Mouse (Mus musculus) spleen, embryonic (tissue): ENCODE results near the gene Gm13277.
"Not testable (repeated sequence)": the region's sequence is repeated elsewhere in the genome, so short reads cannot be mapped to it uniquely, and the experiment has no call there.

Source experiments
- CTCF ChIA-PET: fragments of 350-600 bp; sonication (Branson Sonifier 250); formaldehyde crosslinking; loops from one replicate; lab custom pipeline; 2022; lab: Charles Lee

Gm13277 gene

GRCm38 (mm10) chr4:88788402-88788801 lies at the start of gene Gm13277:
TSS of gene Gm13277 (plus strand) at chr4:88788632.
- CTCF ChIA-PET, result not testable (repeated sequence)

- CTCF ChIA-PET, result interaction anchor here (0.8 kb wide), 1 partner anchor 16 kb away, joined by 4 read pairs; the partner anchor contains the start of gene Gm13271
These were observed 49.4 kb upstream of the Gm13277 start for GRCm38 (mm10) chr4:88739036-88739435.

DNA sequence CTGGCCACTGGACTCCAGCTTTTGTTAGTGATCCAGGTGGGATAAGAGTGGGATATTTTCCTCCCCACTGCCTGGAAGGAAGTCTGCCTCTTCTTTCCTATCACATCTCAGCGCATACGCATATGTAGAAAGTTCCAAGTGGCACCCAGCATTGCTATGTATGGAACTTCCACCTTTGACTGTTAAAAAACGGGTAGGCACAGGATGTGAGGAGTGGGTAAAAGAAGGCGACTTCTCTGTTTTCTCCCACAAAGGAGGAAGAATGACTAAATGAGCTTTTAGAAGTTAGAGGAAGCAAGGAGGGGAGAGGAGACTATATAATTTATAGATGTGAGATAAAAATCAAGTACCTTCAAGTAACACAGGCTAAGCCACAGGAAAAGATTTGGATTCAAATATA lies 47.0 kb upstream of the Gm13277 start:
- CTCF ChIA-PET, result no interaction called here

DNA sequence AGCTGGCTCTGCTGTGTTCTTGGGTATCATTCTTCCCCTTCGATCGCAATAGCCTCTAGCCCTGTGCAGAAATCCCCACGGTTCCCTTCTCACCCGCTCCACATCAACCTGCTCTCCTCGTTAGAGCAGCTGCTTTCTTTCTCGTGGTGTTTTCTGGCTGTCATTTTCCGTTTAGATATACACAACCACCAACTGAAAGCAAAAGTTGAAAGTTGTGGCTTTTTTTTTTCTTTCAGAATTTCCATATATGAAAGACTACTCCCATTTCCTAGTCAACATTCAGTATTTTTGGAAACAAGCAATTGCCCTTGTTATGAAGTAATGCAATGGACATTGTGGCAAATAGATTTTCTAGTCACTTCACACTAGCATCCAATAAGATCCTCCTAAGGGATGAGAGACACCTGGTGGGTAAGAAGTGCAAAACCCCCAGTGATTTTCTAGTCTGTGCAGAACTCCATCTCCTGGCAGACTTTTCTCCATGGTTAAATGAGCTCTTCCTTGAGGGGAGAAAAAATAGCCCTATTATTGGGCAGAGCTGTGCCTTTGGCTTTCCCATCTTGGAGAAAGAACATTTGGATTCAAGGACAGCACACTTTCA lies 45.6 kb upstream of the Gm13277 start:
- CTCF ChIA-PET, result no interaction called here

DNA sequence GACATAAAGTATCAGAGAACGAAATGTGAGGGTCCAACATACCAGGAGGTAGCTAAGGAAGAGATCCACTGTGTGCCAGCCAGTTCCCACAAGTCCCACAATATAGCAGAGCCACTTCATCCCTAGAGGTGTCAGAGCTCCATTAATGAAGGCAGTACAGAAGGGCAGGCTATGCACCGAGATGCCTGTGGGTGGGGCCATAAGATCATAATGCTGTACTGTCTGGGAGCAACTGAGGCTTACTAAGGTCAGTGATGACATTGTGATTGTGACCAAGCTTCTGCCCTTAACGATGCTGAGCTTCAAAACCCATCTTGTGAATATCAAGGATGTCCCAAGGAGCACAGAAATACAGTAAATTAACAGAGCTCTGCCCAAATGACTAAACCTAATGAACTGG lies 44.2 kb upstream of the Gm13277 start:
- CTCF ChIA-PET, result no interaction called here

GRCm38 (mm10) chr4:88749926-88750325 lies 38.5 kb upstream of the Gm13277 start:
- CTCF ChIA-PET, result no interaction called here

DNA sequence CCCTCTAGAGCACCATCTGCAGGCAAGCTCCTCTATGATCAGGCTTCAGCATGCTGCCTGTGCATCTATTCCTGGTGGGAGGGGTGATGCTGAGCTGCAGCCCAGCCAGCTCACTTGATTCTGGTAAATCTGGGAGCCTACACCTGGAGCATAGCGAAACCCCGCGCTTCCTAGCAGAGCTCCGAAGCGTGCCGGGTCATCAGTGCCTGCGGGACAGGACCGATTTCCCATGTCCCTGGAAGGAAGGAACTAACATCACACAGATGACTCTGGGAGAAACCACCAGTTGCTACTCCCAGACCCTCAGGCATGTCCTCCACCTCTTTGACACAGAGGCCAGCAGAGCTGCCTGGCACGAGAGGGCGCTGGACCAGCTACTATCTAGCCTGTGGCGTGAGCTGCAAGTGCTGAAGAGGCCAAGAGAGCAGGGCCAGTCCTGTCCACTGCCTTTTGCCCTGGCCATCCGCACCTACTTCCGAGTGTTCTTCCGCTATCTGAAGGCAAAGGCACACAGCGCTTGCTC lies 33.6 kb upstream of the Gm13277 start, which contains the start of gene Gm13271:
Gene Gm13271 (plus strand): TSS at position 51 of the 523 bp plus-strand sequence.
- CTCF ChIA-PET, result interaction anchor here (1.1 kb wide), 1 partner anchor 16 kb away, joined by 4 read pairs; no protein-coding TSS in a partner anchor

- CTCF ChIA-PET, result interaction anchor here (0.7 kb wide), 1 partner anchor 35 kb away, joined by 3 read pairs; the partner anchor contains the start of gene Gm26566
These were observed 31.6 kb upstream of the Gm13277 start for GRCm38 (mm10) chr4:88756581-88757513.

DNA sequence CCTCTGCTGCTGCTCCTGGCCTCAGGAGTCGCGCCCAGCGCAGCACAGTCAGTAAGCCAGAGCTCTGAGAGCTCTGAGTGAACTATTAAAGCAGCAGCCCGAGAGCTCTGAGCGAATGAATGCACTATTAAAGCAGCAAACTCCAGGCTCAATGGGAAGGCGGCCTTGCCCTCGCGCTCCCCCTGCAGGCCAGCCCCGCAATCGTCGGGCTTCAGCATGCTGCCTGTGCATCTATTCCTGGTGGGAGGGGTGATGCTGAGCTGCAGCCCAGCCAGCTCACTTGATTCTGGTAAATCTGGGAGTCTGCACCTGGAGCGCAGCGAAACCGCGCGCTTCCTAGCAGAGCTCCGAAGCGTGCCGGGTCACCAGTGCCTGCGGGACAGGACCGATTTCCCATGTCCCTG lies 30.8 kb upstream of the Gm13277 start:
- CTCF ChIA-PET, result interaction anchor here (0.7 kb wide), 1 partner anchor 36 kb away, joined by 3 read pairs; the partner anchor contains the start of gene Gm26566

GRCm38 (mm10) chr4:88758751-88759150 lies 29.7 kb upstream of the Gm13277 start:
- CTCF ChIA-PET, result not testable (repeated sequence)

DNA sequence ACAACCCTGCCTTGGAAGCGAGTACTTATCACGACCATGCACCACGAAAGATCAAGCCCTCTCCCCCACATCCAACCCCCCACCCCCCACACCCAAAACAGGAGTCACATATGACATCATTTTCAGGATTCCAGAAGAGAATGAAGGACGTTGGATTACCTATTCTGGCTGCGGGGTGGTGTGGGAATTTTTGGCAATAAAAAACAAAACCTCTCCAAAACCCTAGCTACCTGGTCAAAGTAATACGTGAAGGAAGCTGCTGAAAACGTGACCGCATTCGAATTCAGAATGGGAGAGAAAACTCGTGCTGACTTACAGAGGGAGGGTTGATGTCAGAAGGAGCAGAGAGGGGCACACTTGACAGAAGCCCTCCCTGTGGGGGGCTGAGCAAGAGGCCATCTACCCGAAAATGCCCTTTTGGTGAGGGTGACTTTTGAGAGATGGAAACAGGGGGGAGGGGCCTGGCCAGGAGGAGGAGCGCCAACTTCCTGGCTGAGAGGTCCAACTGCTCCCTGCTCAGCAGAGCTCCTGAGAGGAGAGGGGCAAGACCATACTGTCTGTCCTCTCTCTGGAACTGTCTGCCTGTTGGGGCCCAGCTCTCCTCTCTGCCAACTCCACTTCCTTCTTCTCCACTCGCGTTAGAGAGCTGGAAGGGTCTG lies 28.7 kb upstream of the Gm13277 start, which contains the start of gene Gm13283:
Gene Gm13283 (plus strand): TSS at position 510 of the 659 bp plus-strand sequence.
- CTCF ChIA-PET, result not testable (repeated sequence)

DNA sequence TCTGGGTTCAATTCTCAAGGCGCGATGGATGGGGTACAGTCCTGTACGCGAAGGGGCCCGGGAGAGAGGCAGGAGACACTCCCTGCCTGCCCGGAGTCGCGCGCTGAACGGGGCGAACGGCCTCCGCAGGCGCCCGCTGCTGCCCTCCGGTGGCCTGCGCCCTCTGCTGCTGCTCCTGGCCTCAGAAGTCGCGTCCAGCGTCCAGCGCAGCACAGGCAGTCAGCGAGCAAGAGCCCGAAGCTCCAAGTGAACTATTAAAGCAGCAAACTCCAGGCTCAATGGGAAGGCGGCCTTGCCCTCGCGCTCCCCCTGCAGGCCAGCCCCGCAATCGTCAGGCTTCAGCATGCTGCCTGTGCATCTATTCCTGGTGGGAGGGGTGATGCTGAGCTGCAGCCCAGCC lies 28.0 kb upstream of the Gm13277 start:
- CTCF ChIA-PET, result not testable (repeated sequence)

DNA sequence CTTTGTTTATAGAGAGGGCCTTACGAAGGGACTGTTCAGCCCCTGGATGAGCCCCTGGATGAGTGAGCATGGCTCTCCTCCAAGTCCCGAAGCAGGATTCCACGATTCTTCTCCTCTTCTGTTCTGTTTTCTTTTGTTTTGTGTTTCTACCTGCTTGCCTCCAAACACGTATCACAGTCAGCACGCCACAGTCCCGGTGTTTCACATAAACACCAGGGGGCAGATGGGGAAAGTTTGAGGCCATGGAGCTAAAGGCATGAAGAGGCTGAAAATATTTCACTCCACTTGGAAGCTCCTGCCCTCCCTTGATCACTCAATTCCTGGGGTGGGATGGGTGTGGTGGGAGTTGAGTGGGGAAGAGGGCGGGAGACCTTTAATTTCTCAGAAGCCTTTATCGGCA lies 26.7 kb upstream of the Gm13277 start:
- CTCF ChIA-PET, result not testable (repeated sequence)

DNA sequence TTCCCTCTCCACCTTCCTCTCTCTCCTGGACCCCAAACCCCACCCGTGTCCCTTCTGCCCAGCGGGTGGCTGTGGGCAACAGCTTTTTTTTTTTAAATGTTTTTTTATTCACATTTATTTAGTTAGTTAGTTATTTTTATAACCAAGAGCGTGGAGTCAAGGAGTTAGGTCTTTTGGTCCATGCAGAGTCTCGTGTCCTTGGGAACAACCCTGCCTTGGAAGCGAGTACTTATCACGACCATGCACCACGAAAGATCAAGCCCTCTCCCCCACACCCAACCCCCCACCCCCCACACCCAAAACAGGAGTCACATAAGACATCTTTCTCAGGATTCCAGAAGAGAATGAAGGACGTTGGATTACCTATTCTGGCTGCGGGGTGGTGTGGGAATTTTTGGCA lies 26.1 kb upstream of the Gm13277 start:
- CTCF ChIA-PET, result not testable (repeated sequence)

GRCm38 (mm10) chr4:88763384-88764018 lies 24.9 kb upstream of the Gm13277 start:
- CTCF ChIA-PET, result not testable (repeated sequence)

DNA sequence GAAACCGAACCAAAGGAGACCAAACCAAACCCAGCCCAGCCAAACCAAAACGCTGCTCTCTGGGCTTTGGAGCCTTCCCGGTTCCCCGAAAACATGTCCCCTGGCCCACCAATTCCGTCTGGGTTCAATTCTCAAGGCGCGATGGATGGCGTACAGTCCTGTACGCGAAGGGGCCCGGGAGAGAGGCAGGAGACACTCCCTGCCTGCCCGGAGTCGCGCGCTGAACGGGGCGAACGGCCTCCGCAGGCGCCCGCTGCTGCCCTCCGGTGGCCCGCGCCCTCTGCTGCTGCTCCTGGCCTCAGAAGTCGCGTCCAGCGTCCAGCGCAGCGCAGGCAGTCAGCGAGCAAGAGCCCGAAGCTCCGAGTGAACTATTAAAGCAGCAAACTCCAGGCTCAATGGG lies 14.9 kb upstream of the Gm13277 start, which contains the start of gene Gm13290:
Gene Gm13290 (plus strand): TSS at position 301 of the 400 bp plus-strand sequence.
- CTCF ChIA-PET, result not testable (repeated sequence)

- CTCF ChIA-PET, result not testable (repeated sequence)
These were observed 11.8 kb upstream of the Gm13277 start, which contains the start of gene Gm13289 for GRCm38 (mm10) chr4:88776622-88777021. TSS of gene Gm13289 (plus strand) at chr4:88776922.

GRCm38 (mm10) chr4:88779550-88779949 lies 8.9 kb upstream of the Gm13277 start, which contains the start of gene Gm13272:
TSS of gene Gm13272 (plus strand) at chr4:88779850.
- CTCF ChIA-PET, result not testable (repeated sequence)

- CTCF ChIA-PET, result not testable (repeated sequence)
These were observed 8.1 kb upstream of the Gm13277 start for GRCm38 (mm10) chr4:88780320-88780719.

GRCm38 (mm10) chr4:88781831-88782230 lies 6.6 kb upstream of the Gm13277 start, which contains the start of gene Ifnz:
TSS of gene Ifnz (plus strand) at chr4:88782131.
- CTCF ChIA-PET, result not testable (repeated sequence)

GRCm38 (mm10) chr4:88782335-88782734 lies 6.1 kb upstream of the Gm13277 start:
- CTCF ChIA-PET, result not testable (repeated sequence)
